Mouse (Mus musculus) kidney, adult 2 months (tissue): ENCODE results near the gene Slc6a8.

Source experiments
- CTCF ChIP-seq: fragments of 200-500 bp; conservative IDR thresholded peaks from 2 replicates; pipeline ENCODE4 v1.5.1; 2011; ENCODE audit warnings: low read depth, mild to moderate bottlenecking, control low read depth, low read length, moderate library complexity, mixed read lengths; ENCODE audit not compliant: insufficient read depth, insufficient read length
- POLR2A ChIP-seq: fragments of 200-500 bp; IDR thresholded peaks from one replicate; pipeline ENCODE4 v1.6.1; 2011; ENCODE audit warnings: low read depth, low read length, control low read depth

DNA sequence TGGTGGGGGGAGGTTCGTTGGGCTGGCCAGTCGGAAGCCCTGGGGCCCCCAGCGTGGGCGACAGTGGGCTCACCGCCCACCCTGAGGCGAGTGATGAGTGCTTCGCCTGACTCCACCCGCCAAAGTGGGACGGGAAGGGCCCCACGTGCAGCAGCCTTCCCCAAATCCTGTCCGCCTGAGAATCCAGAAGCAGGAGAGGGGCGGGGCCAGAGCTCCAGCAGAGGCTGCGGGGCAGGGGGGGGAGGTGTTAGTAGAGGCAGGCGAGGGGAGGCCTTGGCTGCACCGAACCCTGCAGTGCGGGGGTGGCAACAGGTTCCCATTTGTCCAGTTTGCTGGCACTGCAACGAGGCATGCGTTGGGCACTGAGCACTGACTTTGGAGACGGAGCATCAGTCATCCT lies 35.5 kb upstream of the Slc6a8 start:
- no peak for TF ChIP-seq CTCF
- TF ChIP-seq POLR2A, result no peak
